Mouse (Mus musculus) heart, embryonic 11.5 days (tissue): Measurements from ENCODE around the gene Fryl. TPM values are rescaled to one million over a fixed set of nuclear protein-coding genes. Genes with fewer than 3 reads are reported as not detected.
"Not testable (repeated sequence)": the region's sequence is repeated elsewhere in the genome, so short reads cannot be mapped to it uniquely, and the experiment has no call there.

Experiments used
- ATAC-seq: fragments of 200-750 bp; cut with Nextera tagmentation; replicated peaks from 2 replicates; pipeline ENCODE4 v1.8.0; 2017; ENCODE audit warnings: moderate library complexity; ENCODE audit not compliant: insufficient number of reproducible peaks, low FRiP score, low TSS enrichment
- H3K27ac ChIP-seq: fragments of 300-500 bp; sonication (generic); 2 replicates; pipeline ENCODE4 v1.5.1; 2014; ENCODE audit warnings: mild to moderate bottlenecking, low read depth, low read length
- H3K27me3 ChIP-seq: fragments of 300-500 bp; sonication (generic); 2 replicates; pipeline ENCODE4 v1.6.1; 2014; ENCODE audit warnings: mild to moderate bottlenecking, low read length, mixed read lengths; ENCODE audit not compliant: control insufficient read depth, insufficient read depth
- H3K36me3 ChIP-seq: fragments of 300-500 bp; sonication (generic); 2 replicates; pipeline ENCODE4 v1.6.1; 2014; ENCODE audit warnings: mild to moderate bottlenecking, low read length, moderate library complexity, mixed read lengths; ENCODE audit not compliant: control insufficient read depth, insufficient read depth
- H3K4me1 ChIP-seq: fragments of 300-500 bp; sonication (generic); 2 replicates; pipeline ENCODE4 v1.6.1; 2014; ENCODE audit warnings: low read length; ENCODE audit not compliant: control insufficient read depth, insufficient read depth
- H3K4me2 ChIP-seq: fragments of 300-500 bp; sonication (generic); 2 replicates; pipeline ENCODE4 v1.6.1; 2014; ENCODE audit warnings: mild to moderate bottlenecking, moderate library complexity
- H3K4me3 ChIP-seq: fragments of 300-500 bp; sonication (generic); 2 replicates; pipeline ENCODE4 v1.5.1; 2014; ENCODE audit warnings: low read depth, low read length
- H3K9ac ChIP-seq: fragments of 300-500 bp; sonication (generic); 2 replicates; pipeline ENCODE4 v1.6.1; 2014; ENCODE audit warnings: mild to moderate bottlenecking, low read depth, low read length, moderate library complexity
- H3K9me3 ChIP-seq: fragments of 300-500 bp; sonication (generic); replicated peaks from 2 replicates; pipeline ENCODE4 v1.6.1; 2016; ENCODE audit warnings: low read length; ENCODE audit not compliant: control insufficient read depth
- WGBS: fragments of 180-500 bp; shearing (Covaris S2); extraction: QIAGEN DNeasy Blood & Tissue Kit; methylation state at CpG from one replicate; pipeline ENCODE4 v1.1.7; 2014; ENCODE audit not compliant: insufficient replicate concordance; 5-methylcytosine and 5-hydroxymethylcytosine counted together
- polyA plus RNA-seq: library from polyadenylated mRNA; unstranded; fragments of >200 nt; fragmentation: Nextera tagmentation; extraction: Ambion mirVana; gene quantifications from 2 replicates; pipeline ENCODE4 v1.2.1, GENCODE M21; 2014

The Fryl gene
- polyA plus RNA-seq, 1 experiment from 2014 or later = 40.8 TPM

DNA sequence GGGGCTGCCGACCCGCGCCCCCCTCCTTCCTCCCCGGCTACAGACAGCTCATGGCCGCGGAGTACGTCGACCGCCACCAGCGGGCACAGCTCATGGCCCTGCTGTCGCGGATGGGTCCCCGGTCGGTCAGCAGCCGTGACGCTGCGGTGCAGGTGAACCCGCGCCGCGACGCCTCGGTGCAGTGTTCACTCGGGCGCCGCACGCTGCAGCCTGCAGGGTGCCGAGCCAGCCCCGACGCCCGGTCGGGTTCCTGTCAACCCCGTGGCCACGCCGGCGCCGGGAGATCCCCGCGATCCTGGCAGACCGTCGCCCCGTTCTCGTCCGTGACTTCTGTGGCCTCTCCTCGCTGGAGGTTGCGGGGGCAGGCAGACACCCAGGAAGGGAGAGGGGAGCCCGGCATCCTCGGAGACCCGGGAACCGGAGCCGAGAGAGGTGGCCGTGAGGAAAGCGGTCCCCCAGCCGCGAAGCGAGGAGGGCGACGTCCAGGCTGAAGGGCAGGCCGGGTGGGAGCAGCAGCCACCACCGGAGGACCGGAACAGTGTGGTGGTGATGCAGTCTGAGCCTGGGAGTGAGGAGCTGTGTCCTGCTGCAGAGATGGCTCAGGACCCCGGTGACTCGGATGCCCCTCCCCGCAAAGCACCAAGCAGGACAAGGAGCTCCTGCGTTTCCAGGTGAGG lies 242.7 kb downstream of the Fryl start:
- peak overlapping the region; percentile 80 for H3K4me2 ChIP-seq
- H3K4me1 ChIP-seq, H3K36me3 ChIP-seq, H3K9me3 ChIP-seq, H3K27ac ChIP-seq: not testable (repeated sequence)
- H3K27me3 ChIP-seq = peaks cover 12% of the 10 kb centered on the region
- peak overlapping the region; percentile 49 for H3K4me3 ChIP-seq
- 2% methylated on average over 47 of the region's 65 CpGs for WGBS
- H3K9ac ChIP-seq = peak overlapping the region; percentile 64
- ATAC-seq = peak; percentile 39; the same call in 1 of the 2 replicates

- not testable (repeated sequence) for H3K9me3 ChIP-seq, H3K4me1 ChIP-seq, H3K9ac ChIP-seq, H3K36me3 ChIP-seq, H3K27ac ChIP-seq
- peak; percentile 18; the same call in 1 of the 2 replicates for ATAC-seq
- H3K4me3 ChIP-seq = peak overlapping the region; percentile 49
- WGBS = 22% methylated on average over 22 of the region's 27 CpGs
- H3K27me3 ChIP-seq = peaks cover 18% of the 10 kb centered on the region
- H3K4me2 ChIP-seq = peak overlapping the region; percentile 80
Observed at GRCm38 (mm10) chr5:73012884-73013610, 243.4 kb downstream of the Fryl start.

DNA sequence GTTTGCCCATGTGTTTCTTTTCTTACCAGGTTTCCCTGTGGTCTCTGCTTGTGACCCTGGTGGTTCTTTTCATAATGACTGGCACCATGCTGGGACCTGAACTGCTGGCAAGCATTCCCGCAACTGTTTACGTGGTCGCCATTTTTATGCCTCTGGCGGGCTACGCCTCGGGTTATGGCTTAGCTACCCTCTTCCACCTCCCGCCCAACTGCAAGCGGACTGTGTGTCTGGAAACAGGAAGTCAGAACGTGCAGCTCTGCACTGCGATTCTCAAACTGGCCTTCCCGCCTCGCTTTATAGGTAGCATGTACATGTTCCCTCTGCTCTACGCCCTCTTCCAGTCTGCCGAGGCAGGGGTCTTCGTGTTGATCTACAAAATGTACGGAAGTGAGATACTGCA lies 244.6 kb downstream of the Fryl start:
- H3K27me3 ChIP-seq = peaks cover 30% of the 10 kb centered on the region
- 83% methylated on average over 14 of the region's 16 CpGs for WGBS
- H3K9me3 ChIP-seq, H3K27ac ChIP-seq, H3K4me2 ChIP-seq, ATAC-seq, H3K36me3 ChIP-seq, H3K4me1 ChIP-seq, H3K9ac ChIP-seq, H3K4me3 ChIP-seq: not testable (repeated sequence)

DNA sequence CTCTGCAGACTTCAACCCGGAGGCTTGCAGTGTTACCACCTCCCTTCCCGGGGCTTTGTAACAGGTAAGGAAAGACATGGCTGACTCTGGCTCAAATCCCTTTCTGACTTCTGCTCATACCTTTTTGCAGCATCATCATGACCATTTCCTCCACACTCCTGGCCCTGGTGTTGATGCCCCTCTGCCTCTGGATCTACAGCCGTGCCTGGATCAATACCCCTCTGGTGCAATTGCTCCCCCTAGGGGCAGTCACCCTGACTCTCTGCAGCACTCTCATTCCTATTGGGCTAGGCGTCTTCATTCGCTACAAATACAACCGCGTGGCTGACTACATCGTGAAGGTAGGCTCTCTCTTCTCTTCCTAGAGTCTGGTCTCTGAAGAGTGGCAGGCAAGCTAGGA lies 248.2 kb downstream of the Fryl start:
- not testable (repeated sequence) for H3K9ac ChIP-seq, H3K36me3 ChIP-seq, H3K4me2 ChIP-seq, H3K9me3 ChIP-seq, ATAC-seq, H3K27ac ChIP-seq, H3K4me3 ChIP-seq, H3K4me1 ChIP-seq
- peaks cover 33% of the 10 kb centered on the region for H3K27me3 ChIP-seq
- 31% methylated on average over 8 of the region's 8 CpGs for WGBS

- ATAC-seq = no peak
- Histone ChIP-seq H3K4me1 (no peaks in the 10 kb centered on the region), H3K4me3 (no peak overlapping the region; the same call in 1 of the 2 replicates), H3K4me2 (peak overlapping the region; percentile 83), H3K36me3 (no peaks in the 10 kb centered on the region), H3K9me3 (no peaks in the 10 kb centered on the region), H3K27ac (no peak overlapping the region), H3K9ac (no peak overlapping the region), H3K27me3 (peaks cover 29% of the 10 kb centered on the region)
- WGBS = 30% methylated on average over 5 of the region's 5 CpGs
Observed at GRCm38 (mm10) chr5:73007582-73007959, 248.8 kb downstream of the Fryl start.

DNA sequence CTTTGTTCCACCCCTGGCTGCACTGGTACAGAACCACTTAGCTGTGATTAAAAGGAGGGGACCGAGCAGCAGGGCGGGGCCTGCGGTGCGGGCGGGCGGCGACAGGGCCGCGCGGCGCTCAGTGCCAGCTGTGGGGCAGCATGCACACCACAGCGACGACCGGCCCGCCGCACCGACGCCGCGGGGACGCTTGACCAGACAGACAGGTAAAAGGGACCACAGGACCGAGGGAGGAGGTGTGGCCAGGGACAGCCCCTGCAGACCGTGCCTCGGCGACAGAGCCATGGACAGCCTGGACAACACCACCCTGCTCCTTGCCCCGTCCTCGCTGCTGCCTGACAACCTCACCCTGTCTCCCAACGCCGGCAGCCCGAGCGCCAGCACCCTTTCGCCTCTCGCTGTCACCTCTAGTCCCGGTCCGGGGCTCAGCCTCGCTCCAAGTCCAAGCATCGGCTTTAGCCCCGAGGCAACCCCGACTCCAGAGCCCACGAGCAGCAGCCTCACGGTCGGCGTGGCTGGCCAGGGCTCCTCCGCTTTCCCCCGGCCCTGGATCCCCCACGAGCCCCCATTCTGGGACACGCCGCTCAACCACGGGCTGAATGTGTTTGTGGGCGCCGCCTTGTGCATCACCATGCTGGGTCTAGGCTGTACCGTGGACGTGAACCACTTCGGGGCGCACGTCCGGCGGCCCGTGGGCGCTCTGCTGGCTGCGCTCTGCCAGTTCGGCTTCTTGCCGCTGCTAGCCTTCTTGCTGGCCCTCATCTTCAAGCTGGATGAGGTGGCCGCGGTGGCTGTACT lies 249.4 kb downstream of the Fryl start, which contains the start of gene Slc10a4:
Slc10a4 (plus strand) TSS at position 100 of the 798 bp plus-strand sequence.
- Histone ChIP-seq H3K9me3 (no peaks in the 10 kb centered on the region), H3K36me3 (no peaks in the 10 kb centered on the region), H3K27me3 (peaks cover 28% of the 10 kb centered on the region), H3K4me3 (peak within 1 kb of the TSS; percentile 46), H3K27ac (no peak within 1 kb of the TSS), H3K9ac (no peak within 1 kb of the TSS), H3K4me2 (peak within 1 kb of the TSS; percentile 83), H3K4me1 (no peaks in the 10 kb centered on the region)
- WGBS = 7% methylated on average over 60 of the region's 65 CpGs
- no peak; the same call in 1 of the 2 replicates for ATAC-seq

DNA sequence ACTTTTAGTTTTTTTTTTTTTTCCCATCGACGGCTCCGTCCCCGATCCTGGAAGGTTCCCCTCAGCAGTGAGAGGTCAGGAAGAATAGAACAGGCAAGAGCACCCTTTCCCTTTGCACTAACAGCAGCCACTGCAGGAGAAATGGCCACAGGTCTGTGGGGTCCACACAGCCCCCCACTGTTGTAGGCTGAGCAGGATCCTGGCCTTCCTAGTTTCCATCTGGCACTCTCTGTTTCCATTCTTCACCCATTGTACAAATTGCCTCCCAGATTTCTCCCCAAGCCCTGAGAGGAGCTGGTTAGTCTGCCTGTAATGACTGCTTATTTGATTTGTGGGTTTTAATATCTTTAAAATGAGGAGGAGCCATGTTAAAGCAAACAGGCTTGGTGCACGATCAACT lies 252.4 kb downstream of the Fryl start:
- H3K27me3 ChIP-seq = peaks cover 28% of the 10 kb centered on the region
- 82% methylated on average over 5 of the region's 5 CpGs for WGBS

GRCm38 (mm10) chr5:72998546-72998945 lies 257.9 kb downstream of the Fryl start:
- not testable (repeated sequence) for H3K27ac ChIP-seq, H3K9ac ChIP-seq, ATAC-seq, H3K4me1 ChIP-seq, H3K9me3 ChIP-seq, H3K27me3 ChIP-seq, H3K4me3 ChIP-seq, H3K4me2 ChIP-seq, H3K36me3 ChIP-seq
- WGBS = 76% methylated on average over 1 of the region's 1 CpGs

More for the DNA sequence above, 252.4 kb downstream of the Fryl start:
- Histone ChIP-seq H3K4me3 (no peak overlapping the region), H3K9ac (no peak overlapping the region), H3K4me2 (no peak overlapping the region), H3K36me3 (no peaks in the 10 kb centered on the region), H3K4me1 (no peaks in the 10 kb centered on the region), H3K9me3 (no peaks in the 10 kb centered on the region), H3K27ac (no peak overlapping the region)
- ATAC-seq = no peak
